Mouse (Mus musculus) midbrain, embryonic 10.5 days (tissue): ENCODE data around the gene Gfi1b. TPM values are rescaled to one million over a fixed set of nuclear protein-coding genes. Genes with fewer than 3 reads are reported as not detected.

Experiments
- microRNA-seq: library from miRNA; unstranded; fragments of <30 nt; microRNA quantifications from one replicate; pipeline ENCODE4, GENCODE M21; 2017
- polyA plus RNA-seq: library from polyadenylated mRNA; unstranded; fragments of >200 nt; fragmentation: Nextera tagmentation; extraction: Ambion mirVana; gene quantifications from 2 replicates; pipeline ENCODE4 v1.2.1, GENCODE M21; 2016

Gfi1b gene
- polyA plus RNA-seq, 1 experiment from 2014 or later, result 4.3 TPM

Small RNA genes within 50 kb of the gene (microRNA-seq; reads per million reads assigned to microRNA genes)
- not detected for gene Gm22824

Other genes starting within 250 kb of the Gfi1b start
- 4.9 and 5.5 TPM in 2 replicates for gene Ppp1r26, start 175.2 kb downstream of the Gfi1b start, polyA plus RNA-seq
- gene 1700007K13Rik, start 155.7 kb downstream of the Gfi1b start, polyA plus RNA-seq, result 0.94 and 1.1 TPM in 2 replicates
- gene Mrps2, start 153.9 kb downstream of the Gfi1b start, polyA plus RNA-seq, result 61.4 and 67.8 TPM in 2 replicates
- gene Gbgt1, start 125.1 kb downstream of the Gfi1b start, polyA plus RNA-seq, result not detected in 2 replicates
- 0.49 TPM in 1 of 2 replicates, not detected in the other for gene Gm10134, start 115.9 kb downstream of the Gfi1b start, polyA plus RNA-seq
- 31.5 and 45.6 TPM in 2 replicates for gene Ralgds, start 108.9 kb downstream of the Gfi1b start, polyA plus RNA-seq
- not detected in 2 replicates for gene Cel, start 58.6 kb downstream of the Gfi1b start, polyA plus RNA-seq
- 58.1 and 61.3 TPM in 2 replicates for gene Gtf3c5, start 38.2 kb downstream of the Gfi1b start, polyA plus RNA-seq
- 21.7 and 25.7 TPM in 2 replicates for gene Tsc1, start 19.2 kb upstream of the Gfi1b start, polyA plus RNA-seq
- gene Spaca9, start 77.7 kb upstream of the Gfi1b start, polyA plus RNA-seq, result 1.7 and 3.2 TPM in 2 replicates
- 0.61 and 0.72 TPM in 2 replicates for gene Ak8, start 78.2 kb upstream of the Gfi1b start, polyA plus RNA-seq
- 23.9 and 24.9 TPM in 2 replicates for gene Gtf3c4, start 218.4 kb upstream of the Gfi1b start, polyA plus RNA-seq
- 20.4 and 22.0 TPM in 2 replicates for gene Ddx31, start 218.4 kb upstream of the Gfi1b start, polyA plus RNA-seq